9 mouse cellular contexts compared by ENCODE assay signal in genomic region chr17:71671840-71672546, GRCm38 (mm10). TPM values are rescaled to one million over a fixed set of nuclear protein-coding genes. Genes with fewer than 3 reads are reported as not detected.
DNase-seq lines count a peak whose midpoint lies in the region; ATAC-seq and TF ChIP-seq lines count a peak whose summit lies in the region.
"Had no signal": no experiment of that assay in that cellular context is flagged by ENCODE, and none has a peak within 500 bp of the region (broad histone marks: within the 10 kb centered on the region; RNA-seq: fewer than 3 reads in every experiment).

No protein-coding gene starts in this region.

- no peak overlapping the region for H3K9ac ChIP-seq in liver, embryonic 11.5 days (ENCODE audit: low read depth, low read length)
- no peak overlapping the region for H3K9ac ChIP-seq in liver, postnatal 0 days (replicated peaks)
- no peak overlapping the region for H3K9ac ChIP-seq in midbrain, embryonic 14.5 days (replicated peaks; ENCODE audit: low read length)
- H3K9ac ChIP-seq: heart, embryonic 13.5 days had no signal

- no peak for ATAC-seq in liver, embryonic 11.5 days (replicated peaks; ENCODE audit: low FRiP score)
- ATAC-seq in liver, postnatal 0 days, result no peak
- ATAC-seq in midbrain, embryonic 14.5 days (ENCODE audit: low FRiP score, low TSS enrichment), result no peak

- no peak overlapping the region for H3K4me2 ChIP-seq in liver, embryonic 11.5 days
- no peak overlapping the region for H3K4me2 ChIP-seq in liver, postnatal 0 days (ENCODE audit: low read depth, low read length)
- no peak overlapping the region for H3K4me2 ChIP-seq in midbrain, embryonic 14.5 days (ENCODE audit: low read length)
- H3K4me2 ChIP-seq: heart, embryonic 13.5 days had no signal

- peak; percentile 30; the same call in 1 of the 2 replicates for TF ChIP-seq CTCF in cerebellum, adult 2 months (IDR thresholded peaks at IDR 0.05; ENCODE audit: borderline replicate concordance, insufficient read depth, low read depth, low read length)
- 0 out of 2 replicates have a peak, but pooled peaks have one; percentile 13 for TF ChIP-seq CTCF in cortical plate, adult 2 months (IDR thresholded peaks at IDR 0.05; ENCODE audit: extremely low read depth, insufficient read depth, low read length)
- peak; percentile 59 for TF ChIP-seq CTCF in liver, postnatal 0 days (IDR thresholded peaks at IDR 0.05; ENCODE audit: low read depth)

- no peak for TF ChIP-seq EP300 in liver, postnatal 0 days (IDR thresholded peaks at IDR 0.05; ENCODE audit: low read depth)

- peaks cover 4% of the 10 kb centered on the region for H3K4me1 ChIP-seq in cerebellum, adult 2 months (ENCODE audit: control insufficient read depth, insufficient read depth, low read length)
- H3K4me1 ChIP-seq in liver, embryonic 11.5 days (replicated peaks; ENCODE audit: control insufficient read depth, insufficient read depth, low read length), result no peaks in the 10 kb centered on the region
- H3K4me1 ChIP-seq in cortical plate, adult 2 months (ENCODE audit: control insufficient read depth, insufficient read depth, low read length), result no peaks in the 10 kb centered on the region
- no peaks in the 10 kb centered on the region for H3K4me1 ChIP-seq in liver, postnatal 0 days (ENCODE audit: insufficient read depth)
- H3K4me1 ChIP-seq in midbrain, embryonic 14.5 days (ENCODE audit: control insufficient read depth, insufficient read depth, low read length), result no peaks in the 10 kb centered on the region

- WGBS in cerebellum, adult 2 months, result 49% methylated on average over 17 of the region's 17 CpGs
- WGBS in liver, embryonic 11.5 days, result 51% methylated on average over 17 of the region's 17 CpGs
- WGBS in liver, postnatal 0 days (ENCODE audit: insufficient replicate concordance), result 56% methylated on average over 17 of the region's 17 CpGs
- WGBS in midbrain, embryonic 14.5 days, result 54% methylated on average over 17 of the region's 17 CpGs

- TF ChIP-seq POLR2A in cerebellum, adult 2 months (IDR thresholded peaks at IDR 0.05; ENCODE audit: borderline replicate concordance, insufficient read depth, low read length), result no peak
- no peak for TF ChIP-seq POLR2A in cortical plate, adult 2 months (IDR thresholded peaks at IDR 0.05; ENCODE audit: extremely low read depth, insufficient read depth, low read length)

- H3K27me3 ChIP-seq in cerebellum, adult 2 months (ENCODE audit: control insufficient read depth, insufficient read depth, low read length), result no peaks in the 10 kb centered on the region; the same call in 1 of the 2 replicates
- H3K27me3 ChIP-seq in liver, embryonic 11.5 days (replicated peaks; ENCODE audit: control insufficient read depth, insufficient read depth, low read length), result no peaks in the 10 kb centered on the region
- no peaks in the 10 kb centered on the region for H3K27me3 ChIP-seq in liver, postnatal 0 days (ENCODE audit: insufficient read depth, low read length)
- no peaks in the 10 kb centered on the region for H3K27me3 ChIP-seq in midbrain, embryonic 14.5 days (ENCODE audit: control insufficient read depth, insufficient read depth, low read length)
- H3K27me3 ChIP-seq: heart, embryonic 13.5 days had no signal

- no peak for DNase-seq in cerebellum, adult 2 months
- DNase-seq in cerebellum, adult 18-20 months, result no peak
- peak; percentile 60 for DNase-seq in liver
- no peak for DNase-seq in liver, embryonic 11.5 days (ENCODE audit: low spot score)
- DNase-seq in liver, postnatal 0 days, result peak; percentile 60
- DNase-seq in testis, postnatal 14 days (ENCODE audit: low spot score), result peak; percentile 58
- DNase-seq in midbrain, embryonic 14.5 days, result no peak

- H3K27ac ChIP-seq in cerebellum, adult 2 months (ENCODE audit: insufficient read depth, low read length), result no peak overlapping the region
- H3K27ac ChIP-seq in liver, embryonic 11.5 days (ENCODE audit: low read depth, low read length), result no peak overlapping the region
- no peak overlapping the region for H3K27ac ChIP-seq in cortical plate, adult 2 months (ENCODE audit: insufficient read depth, low read length)
- no peak overlapping the region for H3K27ac ChIP-seq in liver, postnatal 0 days (ENCODE audit: low read depth)
- no peak overlapping the region for H3K27ac ChIP-seq in midbrain, embryonic 14.5 days (replicated peaks; ENCODE audit: low read depth, low read length)
- H3K27ac ChIP-seq: heart, embryonic 13.5 days had no signal

- no peaks in the 10 kb centered on the region for H3K9me3 ChIP-seq in liver, embryonic 11.5 days (ENCODE audit: control insufficient read depth, low read length)
- H3K9me3 ChIP-seq in liver, postnatal 0 days (ENCODE audit: low read length), result no peaks in the 10 kb centered on the region
- no peaks in the 10 kb centered on the region for H3K9me3 ChIP-seq in midbrain, embryonic 14.5 days (ENCODE audit: control insufficient read depth, low read length)

- no peak overlapping the region for H3K4me3 ChIP-seq in cerebellum, adult 2 months (replicated peaks; ENCODE audit: insufficient read depth, low read depth, low read length)
- H3K4me3 ChIP-seq in liver, embryonic 11.5 days (ENCODE audit: low read depth, low read length), result no peak overlapping the region
- no peak overlapping the region for H3K4me3 ChIP-seq in cortical plate, adult 2 months (ENCODE audit: insufficient read depth, low read length)
- H3K4me3 ChIP-seq in liver, postnatal 0 days (ENCODE audit: low read depth, low read length), result no peak overlapping the region
- no peak overlapping the region for H3K4me3 ChIP-seq in midbrain, embryonic 14.5 days (replicated peaks; ENCODE audit: low read depth, low read length)
- H3K4me3 ChIP-seq: heart, embryonic 13.5 days had no signal

- no peaks in the 10 kb centered on the region for H3K36me3 ChIP-seq in liver, embryonic 11.5 days (ENCODE audit: control insufficient read depth, insufficient read depth, low read length)
- H3K36me3 ChIP-seq in liver, postnatal 0 days (replicated peaks; ENCODE audit: insufficient read depth, low read length), result no peaks in the 10 kb centered on the region
- no peaks in the 10 kb centered on the region for H3K36me3 ChIP-seq in midbrain, embryonic 14.5 days (ENCODE audit: control insufficient read depth, insufficient read depth, low read length)
- H3K36me3 ChIP-seq: heart, embryonic 13.5 days had no signal

RNA-seq across cellular contexts. Expression of gene Togaram2, which starts 1.1 kb away (rescaled TPM):
- 1.1 and 1.9 TPM in 2 replicates for polyA plus RNA-seq in cerebellum, adult 2 months (2012; rRNA removed)
- not detected in 2 replicates for polyA plus RNA-seq in liver, embryonic 11.5 days (2014; fragmentation: Nextera tagmentation; extraction: Ambion mirVana)
- 1.7 and 1.8 TPM in 2 replicates for polyA plus RNA-seq in cortical plate, adult 2 months (2012; rRNA removed)
- 0.04 TPM in 1 of 2 replicates, not detected in the other for polyA plus RNA-seq in liver, postnatal 0 days (2015; fragmentation: Nextera tagmentation; extraction: Ambion mirVana)
- 0.14 and 0.35 TPM in 2 replicates for polyA plus RNA-seq in midbrain, embryonic 14.5 days (2014; fragmentation: Nextera tagmentation; extraction: Ambion mirVana)

RNA-seq across cellular contexts. Expression of gene Wdr43, which starts 56.3 kb away (rescaled TPM):
- 26.0 and 26.8 TPM in 2 replicates for polyA plus RNA-seq in cerebellum, adult 2 months (2012; rRNA removed)
- polyA plus RNA-seq in liver, embryonic 11.5 days (2014; fragmentation: Nextera tagmentation; extraction: Ambion mirVana), result 140 and 158 TPM in 2 replicates
- 18.6 and 23.3 TPM in 2 replicates for polyA plus RNA-seq in cortical plate, adult 2 months (2012; rRNA removed)
- 22.6 and 23.0 TPM in 2 replicates for polyA plus RNA-seq in liver, postnatal 0 days (2015; fragmentation: Nextera tagmentation; extraction: Ambion mirVana)
- polyA plus RNA-seq in midbrain, embryonic 14.5 days (2014; fragmentation: Nextera tagmentation; extraction: Ambion mirVana), result 38.8 and 57.0 TPM in 2 replicates

Comparison
In these comparisons a context has a peak if more than half of its experiments do, and no peak if none do; other contexts are left out.
1. DNase-seq: peak in liver (single experiment), liver, postnatal 0 days (single experiment) and testis, postnatal 14 days (single experiment); none in cerebellum, adult 2 months (0 of 2), cerebellum, adult 18-20 months (0 of 2), liver, embryonic 11.5 days (single experiment) and midbrain, embryonic 14.5 days (single experiment).
2. Peak in every context shown above with its lines, with median percentiles within 50 percentile points of each other: CTCF ChIP-seq.